Mouse (Mus musculus) frontal cortex, postnatal 14 days (tissue): ENCODE data around the gene Tcp11.

Source experiments
- DNase-seq, 2 experiments: peaks; one replicate each; pipeline ENCODE4 v3.0.0; 2022; ENCODE audit warnings: low spot score in 2 of 2

Gene Tcp11

DNA sequence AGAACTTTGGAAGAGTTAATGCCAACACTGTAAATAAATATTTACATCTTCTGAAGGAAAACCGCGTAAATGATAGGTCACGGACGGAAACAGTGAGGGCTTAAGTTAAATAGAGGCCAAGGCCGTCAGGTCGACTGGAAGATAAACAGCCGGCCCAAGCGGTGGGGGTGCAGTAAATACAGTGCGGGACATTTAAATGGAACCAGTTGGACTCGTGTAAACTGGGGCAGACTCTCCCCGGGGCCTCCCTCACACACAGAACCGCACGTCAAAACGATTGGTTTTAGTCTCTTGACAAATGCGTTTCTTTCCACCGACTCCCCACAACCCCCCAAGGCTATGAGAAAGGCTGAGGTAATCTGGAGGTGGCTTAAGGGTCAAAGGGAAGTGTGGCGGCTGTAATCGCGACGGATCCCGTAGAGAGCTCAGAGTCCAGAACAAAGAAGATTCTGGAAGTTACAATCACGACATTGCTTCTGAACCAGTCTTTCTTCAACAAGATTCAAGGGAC is 4.0 kb upstream of the Tcp11 start:
- DNase-seq, result no peak

DNA sequence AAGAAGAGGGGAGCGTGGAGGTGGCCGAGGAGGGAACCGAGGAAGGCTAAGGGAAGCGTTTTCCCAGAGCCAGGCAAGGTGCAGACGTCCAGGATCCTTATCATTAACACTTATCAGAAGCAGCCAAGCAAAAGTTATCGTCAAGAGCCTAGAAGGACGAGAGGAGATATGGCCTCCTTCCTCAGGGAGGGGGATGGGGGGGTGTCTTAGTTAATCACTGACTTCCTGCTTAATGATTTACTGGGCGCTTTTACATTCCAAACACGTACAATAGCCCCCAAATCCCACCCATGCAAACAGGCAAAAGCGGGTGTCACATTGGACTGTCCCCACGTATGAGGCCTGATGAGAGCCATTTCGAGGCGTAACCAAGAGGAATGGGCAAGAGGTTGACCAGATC is 2.4 kb upstream of the Tcp11 start:
- DNase-seq, result no peak

DNA sequence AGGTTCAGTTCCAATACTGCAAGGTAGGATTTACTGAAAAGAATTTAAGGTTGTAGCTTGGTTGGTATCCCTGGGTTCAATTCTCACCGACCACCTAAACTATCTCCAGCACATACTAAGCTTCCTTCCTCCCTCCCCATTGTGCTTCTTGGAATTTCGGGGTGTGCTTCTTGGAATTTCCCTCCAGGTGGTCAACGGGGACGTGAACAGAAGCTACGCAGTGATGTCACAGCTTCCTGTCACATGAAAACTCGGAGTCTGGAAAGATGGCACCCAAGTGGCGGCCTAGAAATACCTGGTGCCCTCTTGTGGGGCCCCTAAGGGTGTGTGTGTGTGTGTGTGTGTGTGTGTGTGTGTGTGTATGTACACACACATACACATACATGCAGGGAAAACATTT is 1.4 kb upstream of the Tcp11 start:
- DNase-seq, result no peak

DNA sequence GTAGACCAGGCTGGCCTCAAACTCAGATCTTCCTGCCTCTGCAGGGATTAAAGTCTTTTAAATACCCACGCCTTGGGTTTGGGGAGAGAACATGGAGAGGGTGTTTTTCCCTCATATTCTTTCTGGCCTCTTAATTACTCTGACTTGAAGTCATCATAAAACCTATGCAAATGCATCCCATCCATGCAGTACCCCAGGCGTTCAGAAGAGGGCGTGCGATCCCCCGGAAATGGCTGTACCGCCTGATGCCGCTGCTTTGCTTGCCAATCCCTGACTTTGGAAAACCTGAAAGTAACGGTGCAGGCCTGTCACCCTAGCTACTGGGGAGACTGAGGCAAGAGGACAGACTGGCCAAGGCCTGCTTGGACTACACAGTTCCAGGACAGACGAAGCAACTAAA is 946 bp upstream of the Tcp11 start:
- DNase-seq, result peak in 1 of 2 experiments; percentile 41

DNA sequence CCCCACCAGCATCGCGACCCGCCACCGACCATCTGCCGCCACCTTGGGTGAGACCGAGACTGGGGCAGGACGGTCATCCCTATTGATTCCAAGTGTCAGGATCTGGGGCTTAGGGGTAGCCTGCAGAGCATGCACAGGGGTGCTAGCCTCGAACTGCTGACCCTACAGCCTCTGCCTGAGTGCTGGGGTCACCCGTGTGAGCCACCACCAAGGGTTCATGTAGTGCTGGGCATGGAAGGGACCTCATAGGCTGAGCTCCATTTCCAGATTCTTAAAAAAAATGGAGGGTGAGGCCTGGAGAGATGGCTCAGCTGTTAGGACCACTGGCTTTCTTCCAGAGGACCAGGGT is 352 bp upstream of the Tcp11 start:
- no peak for DNase-seq

DNA sequence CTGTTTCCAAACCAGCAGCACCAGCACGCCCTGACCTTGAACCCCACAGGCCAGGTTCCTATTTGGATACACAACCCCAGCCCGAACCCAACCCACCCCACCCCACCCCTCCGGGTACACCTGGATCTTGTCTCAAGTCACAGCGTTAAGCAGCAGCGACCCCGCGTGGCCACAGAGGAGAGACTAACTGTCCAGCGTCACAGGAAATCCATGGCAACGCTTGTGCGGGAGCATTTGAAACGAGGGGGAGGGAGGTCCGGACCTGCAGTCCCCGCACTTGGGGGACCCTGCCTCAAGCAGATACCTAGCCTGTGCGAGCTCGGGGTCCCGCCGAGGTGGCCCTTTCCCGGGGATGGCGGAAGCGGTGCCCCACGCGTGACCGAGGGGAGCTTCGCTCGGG is 821 bp downstream of the Tcp11 start:
- peak; percentile 63 to 75 for DNase-seq

DNA sequence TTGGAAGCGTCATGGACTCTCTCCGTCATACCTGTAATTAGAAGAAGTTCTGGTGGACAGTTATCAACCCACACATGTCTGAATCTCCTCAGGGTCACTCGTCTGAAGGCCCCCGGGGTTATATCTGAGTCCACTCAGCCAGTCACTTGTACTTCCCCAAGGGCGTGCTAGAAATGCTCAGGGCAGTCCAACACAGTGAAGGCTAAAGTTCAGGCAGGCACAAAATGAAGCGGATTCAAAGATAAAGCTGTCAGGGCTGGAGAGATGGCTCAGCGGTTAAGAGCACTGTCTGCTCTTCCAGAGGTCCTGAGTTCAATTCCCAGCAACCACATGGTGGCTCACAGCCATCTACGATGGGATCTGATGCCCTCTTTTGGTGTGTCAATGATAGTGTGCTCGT is 2.4 kb downstream of the Tcp11 start:
- no peak for DNase-seq

DNA sequence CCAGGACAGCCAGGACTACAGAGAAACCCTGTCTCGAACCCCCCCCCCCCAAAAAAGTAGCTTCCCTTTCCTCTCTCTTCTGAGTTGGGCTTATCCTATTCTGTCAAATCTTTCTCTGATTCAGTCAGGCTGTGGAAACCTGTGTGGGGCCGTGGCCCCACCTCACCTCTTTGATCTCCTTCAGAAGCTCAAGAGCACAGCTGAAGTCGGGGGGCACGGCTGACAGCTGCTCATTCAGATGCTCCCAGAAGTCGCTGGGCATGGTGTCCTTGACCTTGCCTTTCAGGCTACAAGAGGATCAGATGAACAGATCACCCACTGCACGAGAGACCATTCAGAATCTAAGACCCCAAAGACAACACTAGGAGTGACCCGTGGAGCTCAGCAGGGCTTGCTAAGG is 6.0 kb downstream of the Tcp11 start:
- DNase-seq, result no peak

DNA sequence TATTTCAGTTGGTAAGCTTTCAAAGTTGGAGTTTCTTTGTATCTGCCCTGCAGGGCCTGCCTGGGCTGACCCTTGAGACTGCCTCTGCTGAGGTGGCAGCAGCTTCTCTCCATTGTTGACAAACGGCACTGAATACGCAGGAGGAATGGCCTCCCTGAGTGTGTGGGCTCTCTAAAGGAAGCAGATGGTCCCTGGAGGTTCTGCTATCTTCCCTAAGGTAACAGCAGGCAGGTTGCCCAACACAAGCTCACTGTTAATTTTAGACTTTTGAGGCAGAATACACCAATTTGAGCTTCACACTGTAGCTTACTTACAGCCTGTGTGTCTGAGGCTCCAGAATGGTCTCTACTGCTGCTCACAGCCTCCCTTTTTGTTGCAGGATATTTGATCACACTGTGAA is 7.7 kb downstream of the Tcp11 start:
- no peak for DNase-seq

DNA sequence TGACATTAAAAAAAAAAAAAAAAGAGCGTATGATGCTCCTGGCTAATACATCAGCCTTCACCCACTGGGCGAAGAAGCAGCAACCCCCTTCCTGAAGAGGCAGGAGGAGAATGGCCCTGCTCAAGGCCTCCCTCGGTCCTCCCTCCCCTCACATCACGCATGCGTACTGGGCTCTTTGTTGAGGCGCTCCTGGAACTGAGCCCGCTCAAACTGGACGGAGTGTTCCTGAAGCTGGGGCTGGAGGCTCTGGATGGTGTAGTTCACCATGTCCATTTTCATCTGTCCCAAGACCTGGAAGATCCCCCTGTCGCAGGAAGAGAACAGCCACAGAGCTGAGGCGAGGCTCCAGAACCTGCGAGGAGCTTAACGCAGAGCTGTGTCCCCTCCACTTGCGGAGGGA is 10.2 kb downstream of the Tcp11 start:
- DNase-seq, result no peak

DNA sequence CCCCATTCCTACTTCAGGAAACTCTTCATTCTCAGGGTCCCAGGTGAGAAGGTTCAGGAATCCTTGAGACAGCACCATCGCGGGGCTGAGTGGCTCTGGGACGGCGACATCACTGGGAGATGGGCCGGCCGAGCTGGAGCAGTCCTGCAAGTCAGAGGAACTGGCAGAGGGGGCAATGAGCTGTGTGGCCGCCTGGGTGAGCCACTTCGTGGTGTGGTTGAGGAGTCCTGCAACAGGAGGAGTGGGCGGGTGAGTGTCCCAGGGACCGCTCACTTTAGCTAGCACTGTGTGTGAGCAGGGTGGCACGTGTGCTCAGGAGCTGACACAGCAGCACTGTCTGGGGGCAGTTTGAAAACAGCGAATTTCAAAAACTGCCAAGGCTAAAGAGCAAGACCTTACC is 11.0 kb downstream of the Tcp11 start:
- DNase-seq, result no peak

DNA sequence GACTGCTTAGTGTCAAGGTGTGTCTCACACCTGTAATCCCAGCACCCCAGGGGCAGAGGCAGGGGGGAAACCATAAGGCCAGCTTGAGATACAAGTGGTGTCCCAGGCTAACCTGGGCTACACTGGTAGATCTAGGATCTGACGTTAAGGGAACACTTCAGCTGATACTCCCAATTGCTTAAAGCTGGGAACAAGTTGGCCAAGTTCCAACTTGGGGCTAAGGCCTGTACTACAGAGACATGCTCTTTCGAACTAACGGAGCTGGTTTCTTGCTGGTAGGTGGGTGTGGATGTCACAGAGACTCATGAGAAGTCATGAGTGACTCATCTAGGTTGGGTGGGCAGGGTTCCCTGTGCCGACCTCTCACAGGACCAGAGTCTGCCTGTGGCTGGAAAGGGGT is 13.1 kb downstream of the Tcp11 start:
- no peak for DNase-seq

DNA sequence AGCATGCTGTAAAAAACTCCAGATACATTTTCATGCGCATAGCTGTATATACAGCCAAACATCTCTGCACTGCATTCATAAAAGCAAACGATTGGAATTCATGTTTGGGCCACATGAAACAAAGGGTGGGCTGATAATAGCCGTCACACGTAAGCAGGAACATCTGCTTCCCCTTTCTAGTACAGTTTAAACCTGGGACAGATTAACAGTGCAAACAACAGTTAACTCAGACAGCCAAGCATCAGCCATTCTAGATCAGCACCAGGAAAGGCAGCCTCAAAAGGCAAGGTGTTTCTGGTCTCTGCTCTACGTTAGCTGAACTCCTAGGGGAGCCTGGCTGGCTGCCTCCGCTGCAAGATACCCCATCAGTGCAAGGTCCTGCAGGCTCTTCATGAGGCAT is 17.3 kb downstream of the Tcp11 start:
- DNase-seq, result no peak

DNA sequence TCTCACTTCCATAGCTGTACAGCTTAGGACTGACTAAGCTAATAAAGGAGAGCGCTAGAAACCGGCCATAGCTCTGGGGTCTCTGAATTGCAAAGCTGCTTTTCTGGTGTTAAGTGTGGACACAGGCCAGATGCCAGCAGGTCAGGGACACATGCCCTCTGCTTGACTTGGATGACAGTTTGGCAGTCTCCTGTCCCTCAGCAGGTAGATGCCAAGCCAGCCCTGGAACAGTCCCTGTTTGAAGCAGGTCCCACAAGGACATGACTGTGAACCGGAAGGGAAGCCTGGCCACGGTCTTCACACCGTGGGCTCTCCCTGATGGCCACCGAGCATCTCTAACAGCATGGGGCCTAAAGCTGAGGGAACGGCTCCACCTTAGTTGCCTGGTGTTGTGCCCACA is 17.7 kb downstream of the Tcp11 start:
- no peak for DNase-seq

DNA sequence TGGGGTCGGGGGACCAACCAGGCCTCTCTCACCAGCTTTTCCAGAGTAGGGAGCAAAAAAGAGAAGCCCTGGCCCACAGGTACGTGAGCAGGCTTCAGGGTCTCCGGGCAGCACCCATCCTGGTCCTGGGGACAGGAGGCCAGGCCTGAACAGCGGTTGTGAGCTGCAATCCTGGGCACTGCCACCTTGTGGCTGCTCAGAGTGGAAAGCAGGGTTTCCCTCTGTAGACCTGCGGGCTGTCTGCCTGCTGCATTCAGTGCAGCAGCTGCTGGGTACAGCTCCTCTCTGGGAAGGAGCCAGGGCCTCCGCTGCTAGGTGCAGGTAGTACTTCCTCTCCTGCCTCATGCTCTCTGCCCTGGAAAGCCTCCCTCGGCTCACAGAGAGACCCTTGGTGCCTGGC is 19.0 kb downstream of the Tcp11 start:
- no peak for DNase-seq

DNA sequence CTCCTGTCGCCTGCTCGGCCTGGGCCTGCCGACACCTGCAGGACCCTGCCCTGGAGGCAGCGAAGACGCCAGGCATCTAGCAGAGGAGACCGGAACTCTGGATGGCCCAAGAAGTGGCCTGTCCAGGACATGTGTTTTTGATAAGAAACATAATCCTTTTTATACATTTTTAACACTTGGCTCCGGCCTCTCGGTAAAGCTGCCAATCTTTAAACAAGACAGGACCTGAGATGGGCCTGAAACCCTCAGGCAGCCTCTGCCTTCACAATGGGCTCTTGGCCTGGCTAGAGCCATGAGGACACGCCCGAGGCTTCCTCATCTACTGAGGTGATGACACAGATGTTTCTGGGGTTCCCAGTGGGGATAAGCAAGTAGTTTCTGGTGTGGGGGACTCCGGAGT is 19.8 kb downstream of the Tcp11 start:
- no peak for DNase-seq

DNA sequence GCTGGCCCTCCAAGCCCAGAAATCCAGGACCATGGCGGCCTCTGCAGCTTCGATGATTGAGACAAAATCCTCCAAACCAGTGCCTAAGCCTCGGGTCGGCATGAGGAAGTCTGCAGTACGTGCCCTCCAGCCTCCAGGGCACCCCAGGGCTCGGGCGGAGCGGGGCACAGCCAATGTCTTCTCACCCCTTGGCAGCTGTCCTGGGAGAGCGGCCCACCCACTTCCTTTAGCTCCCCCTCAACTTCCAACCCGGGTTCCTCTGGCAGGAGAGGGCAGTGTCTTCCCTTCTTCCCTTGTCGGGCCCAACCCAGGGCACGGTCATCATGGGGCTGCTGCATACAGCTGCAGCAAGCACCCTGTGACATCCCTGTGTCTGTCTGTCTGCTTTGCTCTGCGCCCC is 22.1 kb downstream of the Tcp11 start:
- no peak for DNase-seq

DNA sequence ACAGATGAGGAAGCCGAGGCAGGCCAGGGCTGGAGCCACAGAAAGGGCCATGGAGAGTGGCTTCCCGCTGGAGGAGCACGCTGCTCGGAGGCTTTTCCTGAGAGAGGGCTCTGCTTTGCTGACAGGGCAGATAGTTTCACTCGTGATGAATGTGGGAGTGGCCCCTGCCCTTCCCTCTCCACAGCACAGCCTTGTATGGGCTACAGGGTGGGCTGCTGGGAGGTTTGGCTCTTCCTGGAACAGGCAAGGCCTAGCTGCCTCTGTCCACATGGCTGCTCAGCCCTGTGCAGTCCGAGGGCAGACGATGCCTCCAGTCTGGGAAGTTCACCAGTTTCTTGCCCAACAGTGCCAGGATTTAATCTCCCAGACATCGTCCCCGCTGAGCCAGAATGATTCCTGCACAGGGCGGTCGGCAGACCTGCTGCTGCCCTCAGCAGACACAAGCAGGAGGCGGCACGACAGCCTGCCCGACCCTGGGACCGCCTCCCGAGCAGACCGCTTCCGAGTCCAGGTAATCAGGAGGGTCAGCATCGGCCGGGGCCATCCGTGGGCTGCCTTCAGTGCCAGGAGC is 28.1 kb downstream of the Tcp11 start:
- no peak for DNase-seq

DNA sequence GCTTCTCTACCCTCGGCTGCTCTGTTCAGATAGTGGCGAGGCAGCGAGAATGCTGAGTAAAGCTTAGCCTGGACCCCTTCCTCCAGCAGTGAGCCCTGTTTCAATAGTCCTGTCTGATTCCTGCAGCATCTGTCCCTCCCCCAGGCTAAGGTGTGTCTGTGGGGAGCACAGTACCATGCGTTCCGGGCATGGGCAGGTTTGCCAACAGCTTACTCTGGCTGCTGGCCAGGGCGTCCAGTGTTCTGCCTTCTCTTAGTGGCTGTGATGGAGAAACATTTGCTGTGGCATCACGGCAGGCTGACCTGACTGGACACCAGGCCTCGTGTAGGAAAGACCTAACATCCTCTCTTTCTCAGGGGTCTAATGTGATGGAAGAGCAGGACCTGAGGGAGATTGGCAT is 30.2 kb downstream of the Tcp11 start:
- DNase-seq, result no peak

DNA sequence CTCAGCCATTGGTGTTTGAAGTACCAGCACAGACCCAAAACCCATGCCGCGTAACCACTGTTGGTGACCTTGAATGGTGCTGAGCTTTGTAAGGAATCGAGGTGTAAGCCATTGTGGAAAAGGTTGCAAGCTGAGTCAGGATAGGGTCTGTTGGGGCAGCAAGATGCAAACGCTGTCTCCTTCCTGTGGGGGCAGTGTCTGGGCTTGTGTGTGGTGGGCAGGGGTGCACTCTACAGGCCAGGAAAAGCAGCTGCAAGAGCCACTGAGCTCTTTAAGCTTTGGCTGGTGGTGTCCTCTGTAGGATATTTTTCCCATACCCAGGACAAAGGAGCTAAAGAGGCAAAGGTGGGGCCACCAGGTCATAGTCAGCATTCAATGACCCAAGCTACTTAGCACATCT is 32.0 kb downstream of the Tcp11 start:
- DNase-seq, result no peak

DNA sequence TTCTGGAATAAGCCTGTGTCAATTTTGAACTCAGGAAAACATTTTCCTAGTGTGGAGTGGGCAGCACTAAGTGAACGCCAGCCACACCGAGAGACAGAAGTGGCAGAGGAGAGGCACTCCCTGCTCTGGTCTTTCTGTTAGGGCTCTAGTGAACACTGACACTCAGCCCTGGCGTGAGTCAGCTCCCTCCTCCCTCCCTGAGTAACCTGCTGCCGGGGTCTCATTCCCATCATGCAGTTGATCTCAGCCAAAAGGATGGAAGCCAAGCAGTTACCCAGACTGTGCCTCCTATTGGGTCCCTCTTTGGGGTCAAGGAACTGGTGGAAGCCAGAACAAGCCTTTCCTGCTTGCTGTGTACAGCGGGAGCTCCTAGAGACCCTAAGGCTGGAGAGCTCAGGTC is 32.9 kb downstream of the Tcp11 start:
- DNase-seq, result no peak

DNA sequence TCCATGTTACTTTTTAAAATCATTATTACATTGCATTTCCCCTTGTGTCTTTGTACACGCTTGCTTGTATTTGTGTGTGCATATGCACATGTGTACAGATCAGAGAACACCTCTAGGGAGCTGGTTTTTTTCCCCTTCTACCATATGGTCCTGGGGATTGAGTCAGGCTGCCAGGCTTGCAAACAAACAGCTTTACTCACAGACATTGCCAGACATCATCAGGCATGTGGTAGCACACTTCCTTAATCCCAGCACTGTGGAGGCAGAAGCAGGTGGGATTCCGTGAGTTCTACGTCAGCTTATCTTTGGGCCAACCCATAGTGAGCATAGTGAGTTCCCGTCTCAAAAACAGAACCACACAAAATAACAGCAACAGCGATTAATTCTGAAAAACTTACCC is 33.4 kb downstream of the Tcp11 start:
- no peak for DNase-seq

DNA sequence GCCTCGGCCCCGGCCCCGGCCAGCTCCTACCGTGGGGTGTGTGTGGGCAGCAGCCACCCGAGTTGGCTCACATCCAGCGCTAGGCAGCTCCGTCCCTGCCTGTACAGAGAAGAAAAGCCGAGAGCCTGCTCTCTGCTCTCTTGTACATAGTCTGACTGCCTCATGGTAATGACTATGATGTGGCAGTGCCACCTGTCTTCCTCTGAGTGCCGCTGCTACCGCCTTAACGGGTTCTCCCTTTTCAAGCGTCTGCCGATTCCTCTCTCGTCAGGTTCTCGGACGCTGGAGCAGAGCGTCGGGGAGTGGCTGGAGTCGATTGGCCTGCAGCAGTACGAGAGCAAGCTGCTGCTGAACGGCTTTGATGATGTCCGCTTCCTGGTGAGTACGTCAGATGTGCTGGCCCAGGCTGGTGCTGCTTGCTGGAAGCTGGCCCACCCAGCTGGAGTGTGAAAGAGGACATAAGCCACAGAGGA is 38.1 kb downstream of the Tcp11 start:
- peak; percentile 47 to 53 for DNase-seq

DNA sequence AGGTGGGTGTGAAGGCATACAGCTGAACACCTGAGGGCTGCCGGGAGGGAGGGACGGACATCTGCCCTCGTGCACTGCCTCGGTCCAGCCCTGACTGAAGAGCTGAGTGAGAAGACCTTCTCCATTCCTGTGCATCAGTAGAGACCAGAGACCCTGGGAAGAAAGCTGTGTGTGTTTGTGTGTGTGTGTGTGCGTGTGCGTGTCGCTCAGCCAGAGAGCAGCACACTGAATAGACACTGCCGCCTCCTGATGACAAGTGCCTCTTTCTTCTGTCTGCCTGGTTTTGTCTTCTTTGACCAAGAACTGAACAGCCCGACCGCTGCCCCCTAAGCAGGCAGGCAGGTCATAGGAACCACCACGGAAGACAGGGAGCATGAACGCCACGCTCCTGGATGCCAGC is 39.1 kb downstream of the Tcp11 start:
- no peak for DNase-seq

DNA sequence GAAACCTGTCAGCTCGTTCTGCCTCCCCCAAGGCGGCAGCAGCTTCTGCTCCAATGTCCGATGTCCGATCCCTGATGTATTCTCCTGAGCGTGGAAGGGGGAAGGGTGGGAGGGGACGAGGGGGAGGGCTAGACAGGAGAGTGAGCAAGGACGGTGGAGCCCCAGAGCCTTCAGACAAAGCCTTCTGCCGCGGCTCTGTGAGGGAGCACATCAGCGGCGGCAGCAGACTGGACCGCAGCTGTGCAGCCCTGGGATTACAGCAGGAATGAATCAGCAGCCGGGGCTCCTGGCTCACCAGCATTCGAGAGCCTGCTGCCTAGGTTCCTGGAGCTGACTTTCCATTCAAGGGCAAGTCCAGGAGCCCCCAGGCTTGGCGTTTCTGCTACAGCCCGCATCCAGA is 39.8 kb downstream of the Tcp11 start:
- DNase-seq, result no peak
